Mouse (Mus musculus) forebrain, postnatal 0 days (tissue): ENCODE measurements around the gene Ncl. TPM values are rescaled to one million over a fixed set of nuclear protein-coding genes. Genes with fewer than 3 reads are reported as not detected.
A peak's percentile ranks its signal among the peaks of the same experiment; 100 is the strongest.

Experiments used
- ATAC-seq: fragments of 200-750 bp; cut with Nextera tagmentation; 2 replicates; pipeline ENCODE4 v1.8.0; 2017; ENCODE audit warnings: mild to moderate bottlenecking, moderate library complexity
- DNase-seq: peaks from one replicate; pipeline ENCODE4 v3.0.0-alpha.2; 2015
- H3K27ac ChIP-seq: fragments of 300-500 bp; sonication (generic); 2 replicates; pipeline ENCODE4 v1.5.1; 2014; ENCODE audit warnings: low read depth, mild to moderate bottlenecking, antibody characterized with exemption, low read length, moderate library complexity, mixed read lengths
- H3K27me3 ChIP-seq: fragments of 300-500 bp; sonication (generic); 2 replicates; pipeline ENCODE4 v1.6.1; 2014; ENCODE audit warnings: mild to moderate bottlenecking, low read length, mixed read lengths; ENCODE audit not compliant: insufficient read depth
- H3K36me3 ChIP-seq: fragments of 300-500 bp; sonication (generic); 2 replicates; pipeline ENCODE4 v1.6.1; 2014; ENCODE audit warnings: mild to moderate bottlenecking, moderate library complexity; ENCODE audit not compliant: insufficient read depth
- H3K4me1 ChIP-seq: fragments of 300-500 bp; sonication (generic); 2 replicates; pipeline ENCODE4 v1.6.1; 2014; ENCODE audit warnings: antibody characterized with exemption; ENCODE audit not compliant: insufficient read depth
- H3K4me2 ChIP-seq: fragments of 300-500 bp; sonication (generic); 2 replicates; pipeline ENCODE4 v1.6.1; 2014; ENCODE audit warnings: low read depth, mild to moderate bottlenecking, moderate library complexity
- H3K4me3 ChIP-seq: fragments of 300-500 bp; sonication (generic); 2 replicates; pipeline ENCODE4 v1.5.1; 2014; ENCODE audit warnings: low read depth, low read length, mixed read lengths
- H3K9ac ChIP-seq: fragments of 300-500 bp; sonication (generic); 2 replicates; pipeline ENCODE4 v1.6.1; 2014; ENCODE audit warnings: mild to moderate bottlenecking
- H3K9me3 ChIP-seq: fragments of 300-500 bp; sonication (generic); 2 replicates; pipeline ENCODE4 v1.6.1; 2016; ENCODE audit warnings: low read length
- CTCF ChIP-seq: sonication (generic); IDR thresholded peaks from 2 replicates; pipeline ENCODE4 v1.5.1; 2016; ENCODE audit warnings: antibody characterized with exemption, control low read depth, low read depth
- WGBS: fragments of 180-500 bp; shearing (Covaris S2); extraction: QIAGEN DNeasy Blood & Tissue Kit; methylation state at CpG from one replicate; pipeline ENCODE4 v1.1.7; 2014; 5-methylcytosine and 5-hydroxymethylcytosine counted together
- polyA plus RNA-seq: library from polyadenylated mRNA; unstranded; fragments of >200 nt; fragmentation: Nextera tagmentation; extraction: Ambion mirVana; gene quantifications from 2 replicates; pipeline ENCODE4 v1.2.1, GENCODE M21; 2015
- total RNA-seq: library from RNA; depleted of rRNA; stranded (reverse); fragments of >200 nt; gene quantifications from 2 replicates; pipeline ENCODE4 v1.2.3, GENCODE M21; 2014

Gene Ncl
- total and polyA plus RNA-seq, 2 experiments from 2014 or later = 50.6 to 210 TPM

DNA sequence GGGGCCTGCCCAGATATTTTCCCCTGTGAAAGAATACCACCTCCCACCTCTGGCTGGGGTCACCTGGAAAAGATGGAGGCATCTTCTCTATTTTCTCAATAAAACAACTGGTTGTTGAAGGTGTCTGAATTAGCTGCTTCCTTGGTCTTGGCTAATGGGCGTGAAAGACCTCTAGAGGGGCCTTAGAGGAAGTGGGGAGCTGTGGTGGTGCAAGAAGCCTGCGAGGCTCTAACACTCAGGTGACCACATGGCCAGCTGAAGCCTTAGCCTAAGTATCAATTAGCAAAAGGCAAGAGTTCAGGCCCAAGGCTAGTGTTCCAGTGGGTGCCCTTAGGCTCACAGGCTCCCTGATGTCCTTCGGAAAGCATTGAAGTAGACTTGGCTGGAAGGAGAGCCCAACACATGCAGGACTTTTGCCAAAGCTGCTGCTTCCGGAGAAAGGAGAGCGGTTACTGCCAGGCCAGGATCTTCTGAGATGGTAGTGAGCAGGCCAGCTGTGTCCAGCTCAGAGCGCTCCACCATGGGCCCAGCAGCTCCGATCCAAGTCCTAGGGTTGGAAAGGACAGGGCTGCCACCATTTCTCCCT is 51.9 kb downstream of the Ncl start:
- H3K36me3 ChIP-seq = no peaks in the 10 kb centered on the region

GRCm38 (mm10) chr1:86306686-86307085 is 52.5 kb downstream of the Ncl start:
- ATAC-seq (no peak), DNase-seq (no peak)
- Histone ChIP-seq H3K27me3 (no peaks in the 10 kb centered on the region), H3K27ac (no peak overlapping the region), H3K4me2 (no peak overlapping the region), H3K4me1 (peaks cover 4% of the 10 kb centered on the region; the same call in 1 of the 2 replicates), H3K36me3 (no peaks in the 10 kb centered on the region), H3K9ac (no peak overlapping the region), H3K9me3 (no peaks in the 10 kb centered on the region), H3K4me3 (no peak overlapping the region)
- WGBS = 87% methylated on average over 3 of the region's 3 CpGs
- TF ChIP-seq CTCF = no peak

More for the DNA sequence above, 51.9 kb downstream of the Ncl start:
- no peak overlapping the region for H3K4me2 ChIP-seq
- no peak overlapping the region for H3K4me3 ChIP-seq
- no peaks in the 10 kb centered on the region for H3K9me3 ChIP-seq
- ATAC-seq (no peak), DNase-seq (no peak)
- H3K27ac ChIP-seq = no peak overlapping the region
- no peak for TF ChIP-seq CTCF
- H3K27me3 ChIP-seq = no peaks in the 10 kb centered on the region
- 79% methylated on average over 7 of the region's 7 CpGs for WGBS
- no peak overlapping the region for H3K9ac ChIP-seq
- H3K4me1 ChIP-seq = peaks cover 4% of the 10 kb centered on the region; the same call in 1 of the 2 replicates

DNA sequence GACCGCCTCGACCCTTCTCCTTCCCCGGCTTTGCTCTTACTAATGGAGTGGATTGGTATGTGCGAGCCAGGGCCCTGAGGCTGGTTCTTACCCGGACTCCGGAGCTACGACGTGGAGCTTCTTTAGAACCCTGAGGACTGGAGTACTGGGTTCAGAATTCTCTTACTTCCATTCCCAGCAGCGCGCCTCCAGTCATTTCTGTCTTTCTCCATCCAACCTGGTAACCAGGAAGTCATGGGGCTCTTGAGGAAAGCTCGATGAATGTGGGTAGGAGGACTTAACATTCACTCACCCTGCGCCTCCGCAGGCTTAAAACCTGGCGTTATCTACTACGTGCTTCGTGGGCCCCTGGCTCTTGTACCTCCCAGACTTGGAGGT is 55.3 kb downstream of the Ncl start:
- 3% methylated on average over 15 of the region's 16 CpGs for WGBS
- H3K4me2 ChIP-seq = peak overlapping the region; percentile 93
- peak overlapping the region; percentile 40; the same call in 1 of the 2 replicates for H3K27ac ChIP-seq
- DNase-seq (peak; percentile 50), ATAC-seq (peak; percentile 36)
- no peak for TF ChIP-seq CTCF
- H3K9ac ChIP-seq = peak overlapping the region; percentile 65
- peak overlapping the region; percentile 66 for H3K4me3 ChIP-seq
- H3K36me3 ChIP-seq = no peaks in the 10 kb centered on the region
- H3K4me1 ChIP-seq = peaks cover 4% of the 10 kb centered on the region; the same call in 1 of the 2 replicates
- no peaks in the 10 kb centered on the region for H3K9me3 ChIP-seq
- H3K27me3 ChIP-seq = no peaks in the 10 kb centered on the region

DNA sequence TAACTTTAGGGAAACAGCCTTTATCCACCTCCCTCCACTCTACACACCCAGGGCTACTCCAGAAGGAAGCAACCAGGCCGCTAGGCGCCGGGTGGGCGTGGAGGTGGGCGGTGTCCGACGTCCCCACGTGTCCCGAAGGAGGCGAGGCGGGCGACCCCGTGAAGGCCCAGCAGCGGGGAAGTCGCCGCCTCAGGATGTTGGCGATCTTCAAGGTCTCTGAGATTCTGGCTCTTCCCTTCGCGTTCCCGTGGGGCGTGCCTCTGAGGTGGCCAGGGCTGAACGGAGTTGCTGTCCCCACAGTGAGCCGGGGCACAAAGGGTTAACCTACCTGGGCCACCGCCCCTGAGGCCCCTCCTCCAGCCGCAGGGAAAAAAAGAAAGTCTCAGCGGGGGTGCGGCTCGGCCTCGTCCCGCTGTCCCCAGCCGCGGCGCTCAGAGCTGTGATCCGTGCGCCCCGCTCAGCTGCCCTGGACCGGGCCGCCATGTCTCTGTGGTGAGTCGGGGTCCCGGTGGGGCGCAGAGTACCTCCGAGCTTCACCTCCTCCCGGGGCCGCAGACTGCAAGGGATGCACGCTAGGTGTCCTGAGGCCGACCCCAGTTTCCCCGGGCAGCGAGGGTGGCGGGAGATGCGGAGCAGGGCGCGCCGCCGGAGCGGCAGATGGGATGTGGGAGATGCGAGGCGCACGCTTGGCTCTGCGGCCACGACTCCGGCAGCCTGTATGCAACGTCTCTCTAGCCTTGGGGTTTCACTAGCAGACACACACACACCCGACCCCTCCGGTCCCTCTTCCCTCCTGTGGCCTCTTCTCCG is 55.9 kb downstream of the Ncl start:
- WGBS = 1% methylated on average over 56 of the region's 65 CpGs
- H3K4me2 ChIP-seq = peak overlapping the region; percentile 93
- H3K36me3 ChIP-seq = no peaks in the 10 kb centered on the region
- TF ChIP-seq CTCF = peak; percentile 38
- no peaks in the 10 kb centered on the region for H3K9me3 ChIP-seq
- H3K27ac ChIP-seq = peak overlapping the region; percentile 40; the same call in 1 of the 2 replicates
- peak; percentile 89 for ATAC-seq
- H3K4me3 ChIP-seq = peak overlapping the region; percentile 66
- H3K9ac ChIP-seq = peak overlapping the region; percentile 65
- H3K27me3 ChIP-seq = no peaks in the 10 kb centered on the region
- DNase-seq = peak; percentile 71
- peaks cover 4% of the 10 kb centered on the region; the same call in 1 of the 2 replicates for H3K4me1 ChIP-seq

DNA sequence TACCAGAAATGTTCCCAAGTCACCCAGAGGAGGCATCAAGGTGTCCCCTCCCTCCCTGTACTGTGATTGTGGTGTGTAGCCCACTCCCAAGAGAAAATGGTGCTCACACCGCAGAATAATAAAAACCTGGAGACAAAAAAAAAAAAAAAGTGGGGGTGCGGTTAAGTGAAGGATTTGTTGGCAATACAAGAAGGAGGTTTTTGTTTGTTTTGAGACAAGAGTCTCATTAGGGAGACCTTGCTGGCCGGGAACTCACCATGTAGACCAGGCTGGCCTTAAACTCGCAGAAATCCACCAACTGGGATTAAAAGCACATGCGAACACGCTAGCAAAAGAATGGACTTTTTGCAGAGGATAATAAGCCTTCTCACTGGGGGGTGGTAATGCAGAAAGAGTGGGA is 56.7 kb downstream of the Ncl start, which contains the start of gene B3gnt7:
B3gnt7 (plus strand) TSS at position 301 of the 400 bp plus-strand sequence.
- no peak for TF ChIP-seq CTCF
- Histone ChIP-seq H3K36me3 (no peaks in the 10 kb centered on the region), H3K9ac (peak within 1 kb of the TSS; percentile 65), H3K27ac (peak within 1 kb of the TSS; percentile 40; the same call in 1 of the 2 replicates), H3K4me1 (peaks cover 4% of the 10 kb centered on the region; the same call in 1 of the 2 replicates), H3K4me2 (peak within 1 kb of the TSS; percentile 93), H3K27me3 (no peaks in the 10 kb centered on the region), H3K9me3 (no peaks in the 10 kb centered on the region), H3K4me3 (peak within 1 kb of the TSS; percentile 66)
- no peak for ATAC-seq
- 18% methylated on average over 6 of the region's 6 CpGs for WGBS
- DNase-seq = peak; percentile 9

DNA sequence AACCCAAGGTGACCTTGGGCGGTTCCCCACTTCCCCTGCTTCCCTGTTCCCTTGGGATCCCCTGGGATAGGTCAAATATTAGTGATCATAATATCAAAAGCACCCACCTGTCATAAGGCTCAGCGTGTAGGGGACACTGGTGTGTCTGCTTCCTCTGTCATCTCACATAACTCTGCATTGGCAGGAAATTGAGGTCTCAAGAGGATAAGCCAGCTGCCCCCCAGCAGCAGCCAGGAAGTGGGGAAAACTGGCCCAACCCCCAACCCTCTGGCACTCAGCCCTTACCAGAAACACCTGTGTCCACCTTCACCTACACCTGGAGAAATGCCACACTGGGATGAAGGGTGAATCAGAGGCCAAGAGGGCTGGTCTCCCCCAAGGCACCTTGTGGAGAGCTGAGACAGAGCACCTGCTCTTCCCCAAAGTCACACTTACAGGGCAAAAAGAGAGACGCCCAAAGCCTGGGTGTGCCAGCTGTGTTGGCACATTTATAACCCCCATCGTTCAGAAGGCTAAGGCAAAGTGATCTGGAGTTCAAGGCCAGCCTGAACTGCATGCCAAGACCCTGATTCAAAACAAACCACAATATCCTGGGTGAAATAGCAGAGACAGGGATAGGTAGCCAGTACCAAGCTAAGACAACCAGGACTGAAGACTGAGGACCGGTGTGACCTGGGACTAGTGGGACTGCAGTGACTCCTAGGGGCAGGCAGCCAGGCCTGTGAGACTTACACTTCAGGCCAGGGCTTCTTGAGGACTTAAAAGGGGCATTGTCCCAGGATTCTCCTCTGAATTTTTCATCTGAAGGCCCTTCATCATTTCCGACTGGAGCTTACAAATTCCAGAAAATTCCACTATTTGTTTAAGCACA is 57.7 kb downstream of the Ncl start:
- Histone ChIP-seq H3K4me1 (peaks cover 4% of the 10 kb centered on the region; the same call in 1 of the 2 replicates), H3K4me3 (no peak overlapping the region), H3K9ac (no peak overlapping the region), H3K27ac (no peak overlapping the region), H3K4me2 (no peak overlapping the region), H3K36me3 (no peaks in the 10 kb centered on the region), H3K9me3 (no peaks in the 10 kb centered on the region), H3K27me3 (no peaks in the 10 kb centered on the region)
- ATAC-seq (no peak), DNase-seq (no peak)
- 58% methylated on average over 6 of the region's 6 CpGs for WGBS
- no peak; the same call in 1 of the 2 replicates for TF ChIP-seq CTCF
